Mouse (Mus musculus) embryonic facial prominence, embryonic 12.5 days (tissue): ENCODE measurements around the gene Gpatch2. TPM values are rescaled to one million over a fixed set of nuclear protein-coding genes. Genes with fewer than 3 reads are reported as not detected.
A peak's percentile ranks its signal among the peaks of the same experiment; 100 is the strongest.

Experiments
- ATAC-seq: fragments of 200-750 bp; cut with Nextera tagmentation; 2 replicates; pipeline ENCODE4 v1.8.0; 2017; ENCODE audit not compliant: insufficient number of reproducible peaks, insufficient read depth, low FRiP score, low TSS enrichment
- H3K27ac ChIP-seq: fragments of 300-500 bp; sonication (generic); 2 replicates; pipeline ENCODE4 v1.5.1; 2016; ENCODE audit warnings: mild to moderate bottlenecking
- H3K27me3 ChIP-seq: fragments of 300-500 bp; sonication (generic); 2 replicates; pipeline ENCODE4 v1.6.1; 2016; ENCODE audit warnings: mild to moderate bottlenecking, moderate library complexity
- H3K36me3 ChIP-seq: fragments of 300-500 bp; sonication (generic); 2 replicates; pipeline ENCODE4 v1.6.1; 2016; ENCODE audit warnings: mild to moderate bottlenecking
- H3K4me1 ChIP-seq: fragments of 300-500 bp; sonication (generic); 2 replicates; pipeline ENCODE4 v1.6.1; 2016
- H3K4me2 ChIP-seq: fragments of 300-500 bp; sonication (generic); replicated peaks from 2 replicates; pipeline ENCODE4 v1.6.1; 2016; ENCODE audit warnings: mild to moderate bottlenecking, moderate library complexity
- H3K4me3 ChIP-seq: fragments of 300-500 bp; sonication (generic); 2 replicates; pipeline ENCODE4 v1.5.1; 2016; ENCODE audit warnings: mild to moderate bottlenecking
- H3K9ac ChIP-seq: fragments of 300-500 bp; sonication (generic); 2 replicates; pipeline ENCODE4 v1.6.1; 2016; ENCODE audit warnings: mild to moderate bottlenecking, moderate library complexity
- H3K9me3 ChIP-seq: fragments of 300-500 bp; sonication (generic); 2 replicates; pipeline ENCODE4 v1.6.1; 2016; ENCODE audit warnings: mild to moderate bottlenecking, moderate library complexity
- WGBS: fragments of 180-500 bp; shearing (Covaris S2); methylation state at CpG from one replicate; pipeline ENCODE4 v1.1.7; 2016; 5-methylcytosine and 5-hydroxymethylcytosine counted together
- polyA plus RNA-seq: library from polyadenylated mRNA; unstranded; fragments of >200 nt; fragmentation: Nextera tagmentation; extraction: Ambion mirVana; gene quantifications from 2 replicates; pipeline ENCODE4 v1.2.1, GENCODE M21; 2016

The Gpatch2 gene
- 26.2 and 29.1 TPM in 2 replicates for polyA plus RNA-seq

DNA sequence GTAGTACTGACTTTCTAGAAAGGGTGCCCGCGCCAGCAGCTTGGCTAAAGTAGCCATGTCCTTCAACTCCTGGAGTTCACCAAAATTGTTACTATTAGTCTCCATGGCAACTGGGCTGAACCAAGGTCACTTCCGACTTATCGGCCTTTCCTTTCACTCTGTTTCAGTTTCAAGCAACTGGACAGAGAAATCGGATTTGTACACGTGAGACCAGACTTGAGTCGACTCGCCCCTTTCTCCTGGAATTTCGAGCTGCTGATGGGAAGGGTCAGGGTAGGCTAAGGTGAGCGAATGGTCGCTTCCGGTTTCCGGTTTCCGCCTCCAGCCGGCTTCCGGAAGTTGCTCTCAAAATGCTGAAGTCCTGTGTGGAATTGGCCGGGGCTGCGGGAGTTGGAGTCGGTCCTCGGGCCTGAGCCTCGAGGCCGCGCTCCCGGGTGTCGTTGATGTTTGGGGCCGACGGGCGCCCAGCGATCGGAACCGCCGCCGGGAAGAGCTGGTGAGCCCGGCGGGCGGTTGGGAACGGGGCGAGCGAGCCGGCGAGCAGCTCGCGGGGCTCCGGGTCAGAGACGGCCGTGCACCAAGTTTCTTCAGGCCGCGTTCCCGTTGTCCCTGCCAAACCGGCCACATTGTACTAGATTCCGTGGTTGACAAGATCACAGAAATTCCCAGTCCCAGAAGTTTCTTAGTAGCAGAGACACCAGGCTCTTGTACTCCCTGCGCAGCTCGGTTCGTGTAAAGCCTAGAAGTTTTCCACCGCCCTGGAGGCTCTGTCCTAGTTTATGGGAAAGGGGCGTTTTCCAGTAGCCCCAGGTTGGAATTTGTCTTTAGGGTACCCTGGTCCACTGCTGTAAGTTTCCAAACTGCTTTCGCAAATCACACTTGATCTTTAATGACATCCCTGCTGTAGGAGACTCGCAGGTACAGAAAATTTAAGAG lies at the start of gene Gpatch2, which contains the start of gene Spata17:
Gpatch2 (plus strand) TSS at position 328 of the 936 bp plus-strand sequence.
Spata17 (minus strand) TSS at position 285 of the 936 bp plus-strand sequence.
- H3K4me3 ChIP-seq, result peak within 1 kb of the TSS; percentile 85
- under 1% methylated on average over 58 of the region's 58 CpGs for whole genome bisulfite sequencing
- peak; percentile 77; the same call in 1 of the 2 replicates for ATAC-seq
- H3K36me3 ChIP-seq, result no peaks in the 10 kb centered on the region
- peak within 1 kb of the TSS; percentile 86 for H3K9ac ChIP-seq
- no peaks in the 10 kb centered on the region for H3K9me3 ChIP-seq
- peak within 1 kb of the TSS; percentile 81 for H3K27ac ChIP-seq
- H3K4me2 ChIP-seq, result peak within 1 kb of the TSS; percentile 81
- peaks cover 3% of the 10 kb centered on the region; the same call in 1 of the 2 replicates for H3K4me1 ChIP-seq
- H3K27me3 ChIP-seq, result no peaks in the 10 kb centered on the region

DNA sequence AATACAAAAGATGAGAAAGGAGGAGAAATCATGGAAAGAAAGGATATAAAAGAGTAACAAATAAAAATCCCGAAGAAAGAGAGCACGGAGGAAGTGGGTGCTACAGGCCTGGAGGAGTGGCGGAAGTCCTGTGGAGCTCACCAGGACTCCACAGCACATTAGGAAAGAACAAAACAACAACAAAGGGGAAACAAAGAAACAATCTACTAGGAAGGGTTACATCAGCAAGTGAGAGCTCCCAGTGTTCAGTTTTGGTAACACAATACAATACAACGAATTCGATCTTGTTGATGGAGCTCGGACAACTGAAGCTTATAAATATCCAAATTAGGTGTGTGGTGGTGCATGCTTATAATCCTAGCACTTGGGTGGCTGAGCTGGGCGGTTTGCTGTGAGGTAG lies 45.7 kb upstream of the Gpatch2 start:
- Histone ChIP-seq H3K4me2 (no peak overlapping the region), H3K36me3 (no peaks in the 10 kb centered on the region), H3K4me1 (no peaks in the 10 kb centered on the region), H3K27me3 (no peaks in the 10 kb centered on the region), H3K9me3 (no peaks in the 10 kb centered on the region), H3K4me3 (no peak overlapping the region), H3K27ac (no peak overlapping the region), H3K9ac (no peak overlapping the region)
- WGBS, result 70% methylated on average over 7 of the region's 7 CpGs
- no peak for ATAC-seq

DNA sequence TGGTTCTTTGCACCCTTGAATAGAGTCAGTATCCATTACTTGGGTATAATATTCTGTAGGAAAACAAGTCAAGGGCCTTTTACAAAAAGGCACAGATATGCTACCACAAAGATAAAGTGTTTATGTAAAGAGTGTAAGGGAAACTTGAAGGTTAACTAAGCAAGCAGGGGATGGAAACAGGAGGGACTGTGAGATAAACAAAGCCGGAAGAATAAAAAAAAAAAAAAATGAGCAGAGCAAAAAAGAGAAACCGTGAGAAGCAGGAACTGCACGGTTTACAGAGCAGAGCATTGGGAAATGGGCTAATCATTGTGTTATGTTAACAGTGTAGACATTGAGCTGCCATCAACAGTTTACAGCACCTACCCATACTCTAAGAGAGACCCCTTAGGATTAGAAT lies 44.9 kb upstream of the Gpatch2 start:
- 72% methylated on average over 3 of the region's 3 CpGs for WGBS

DNA sequence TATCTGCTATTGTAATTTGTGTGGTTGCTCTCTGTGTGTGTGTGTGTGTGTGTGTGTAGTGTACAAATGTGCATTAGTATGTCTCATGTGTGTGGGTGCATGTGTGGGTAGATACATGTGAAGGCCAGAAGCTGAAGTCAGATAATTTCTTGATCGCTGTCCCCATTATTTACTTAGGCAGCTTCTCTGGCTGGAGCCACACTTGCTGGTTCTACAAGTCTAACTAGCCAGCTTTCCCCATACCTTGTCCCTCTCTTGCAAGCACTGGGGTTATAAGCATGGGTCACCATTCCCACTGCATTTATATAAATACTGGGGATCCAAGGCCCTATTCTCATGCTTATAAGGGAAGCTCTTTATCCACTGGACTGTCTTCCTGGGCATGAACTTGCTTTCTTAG lies 39.3 kb upstream of the Gpatch2 start:
- Histone ChIP-seq H3K4me2 (no peak overlapping the region), H3K9ac (no peak overlapping the region), H3K27ac (no peak overlapping the region), H3K4me1 (no peaks in the 10 kb centered on the region), H3K27me3 (no peaks in the 10 kb centered on the region), H3K4me3 (no peak overlapping the region), H3K36me3 (no peaks in the 10 kb centered on the region), H3K9me3 (no peaks in the 10 kb centered on the region)
- no peak for ATAC-seq
- WGBS, result 100% methylated on average over 1 of the region's 1 CpGs

More for the DNA sequence above, 44.9 kb upstream of the Gpatch2 start:
- no peaks in the 10 kb centered on the region for H3K27me3 ChIP-seq
- no peak overlapping the region for H3K27ac ChIP-seq
- no peaks in the 10 kb centered on the region for H3K9me3 ChIP-seq
- H3K9ac ChIP-seq, result no peak overlapping the region
- H3K4me3 ChIP-seq, result no peak overlapping the region
- no peak overlapping the region for H3K4me2 ChIP-seq
- H3K36me3 ChIP-seq, result no peaks in the 10 kb centered on the region
- no peaks in the 10 kb centered on the region for H3K4me1 ChIP-seq
- no peak for ATAC-seq

DNA sequence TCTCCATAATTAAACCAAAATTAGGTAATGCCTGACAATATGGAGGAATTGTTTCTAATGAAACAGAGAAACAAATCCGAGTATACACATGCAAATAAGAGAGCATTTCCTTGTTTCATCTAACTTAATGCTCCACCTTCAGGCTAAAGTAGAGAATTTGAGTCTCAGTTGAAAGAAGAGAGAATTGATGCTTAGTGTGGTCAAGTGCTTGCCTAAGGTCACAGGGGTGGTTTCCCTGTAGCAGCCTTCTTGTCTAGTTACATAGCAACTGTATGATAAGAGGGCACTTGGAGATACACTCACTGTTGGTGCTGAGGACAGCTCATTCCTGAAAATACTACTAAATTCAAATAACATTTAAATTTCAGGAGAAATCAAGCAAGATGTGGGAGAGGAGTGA lies 36.8 kb upstream of the Gpatch2 start:
- Histone ChIP-seq H3K4me2 (no peak overlapping the region), H3K9ac (no peak overlapping the region), H3K36me3 (no peaks in the 10 kb centered on the region), H3K27me3 (no peaks in the 10 kb centered on the region), H3K4me3 (no peak overlapping the region), H3K9me3 (no peaks in the 10 kb centered on the region), H3K4me1 (no peaks in the 10 kb centered on the region), H3K27ac (no peak overlapping the region)
- WGBS, result 66% methylated on average over 1 of the region's 1 CpGs
- no peak for ATAC-seq

DNA sequence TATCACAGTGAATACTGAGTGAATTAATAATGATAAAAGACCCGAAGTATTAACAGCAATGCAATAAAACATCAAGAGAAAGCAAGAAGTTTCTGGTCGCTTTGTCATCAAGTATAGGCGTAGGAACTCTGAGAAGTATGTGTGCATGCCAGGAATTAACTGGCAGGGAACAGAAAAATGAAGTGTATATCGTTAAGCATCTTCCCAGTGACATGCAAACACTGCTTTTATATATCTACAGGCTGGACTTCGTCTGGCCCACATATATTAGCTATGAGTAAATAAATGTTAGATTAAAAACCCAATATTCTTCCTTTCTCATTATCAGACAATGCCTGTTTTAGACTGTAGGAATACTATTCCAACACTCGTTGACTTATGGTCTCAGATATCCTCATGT lies 9.8 kb upstream of the Gpatch2 start:
- H3K9me3 ChIP-seq, result no peaks in the 10 kb centered on the region
- no peak overlapping the region for H3K4me2 ChIP-seq
- H3K4me3 ChIP-seq, result no peak overlapping the region
- H3K9ac ChIP-seq, result no peak overlapping the region
- no peaks in the 10 kb centered on the region for H3K4me1 ChIP-seq
- WGBS, result 82% methylated on average over 6 of the region's 6 CpGs
- H3K27ac ChIP-seq, result no peak overlapping the region
- no peak for ATAC-seq
- no peaks in the 10 kb centered on the region for H3K27me3 ChIP-seq
- H3K36me3 ChIP-seq, result no peaks in the 10 kb centered on the region

DNA sequence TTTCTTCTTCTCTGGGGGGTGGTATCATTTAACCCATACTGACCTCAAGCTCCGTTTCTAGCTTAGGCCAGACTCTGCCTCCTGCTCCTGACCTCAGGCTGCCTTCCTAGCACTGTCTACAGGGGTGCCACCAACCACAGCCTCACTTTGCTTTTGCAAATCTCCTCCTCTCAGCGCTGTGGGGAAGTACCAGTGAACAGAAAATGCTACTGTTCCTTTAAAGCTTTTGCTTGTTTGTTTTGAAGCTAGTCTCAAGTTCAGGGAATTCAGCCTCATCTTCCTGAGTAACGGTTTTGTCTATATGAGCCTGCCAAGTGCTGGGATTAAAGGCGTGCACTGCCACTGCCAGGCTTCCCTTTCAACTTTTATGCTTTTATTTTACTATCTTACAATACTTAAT lies 5.8 kb upstream of the Gpatch2 start:
- Histone ChIP-seq H3K27ac (no peak overlapping the region), H3K36me3 (no peaks in the 10 kb centered on the region), H3K9me3 (no peaks in the 10 kb centered on the region), H3K4me3 (no peak overlapping the region), H3K9ac (no peak overlapping the region), H3K4me1 (no peaks in the 10 kb centered on the region), H3K4me2 (no peak overlapping the region), H3K27me3 (no peaks in the 10 kb centered on the region)
- WGBS, result 51% methylated on average over 4 of the region's 4 CpGs
- no peak for ATAC-seq

DNA sequence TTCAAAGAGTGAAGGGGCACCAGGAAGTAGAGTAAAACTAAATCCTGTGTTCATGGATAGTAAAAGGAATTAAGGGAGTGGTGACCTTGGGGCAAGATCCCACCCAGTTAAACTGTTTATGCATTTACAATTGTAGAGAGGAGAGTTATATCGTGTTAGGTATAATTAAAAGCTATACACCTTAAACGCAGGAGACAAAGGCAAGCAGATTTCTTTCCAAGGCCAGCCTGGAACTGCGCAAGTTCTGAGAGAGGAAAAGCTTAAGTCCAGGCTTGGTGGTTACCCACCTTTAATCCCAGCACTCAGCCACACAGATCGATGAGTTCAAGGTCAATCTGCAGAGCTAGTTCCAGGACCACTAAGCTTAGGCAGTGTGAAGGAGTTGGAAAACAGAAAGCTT lies 4.6 kb upstream of the Gpatch2 start:
- Histone ChIP-seq H3K4me1 (no peaks in the 10 kb centered on the region), H3K27ac (no peak overlapping the region), H3K9me3 (no peaks in the 10 kb centered on the region), H3K27me3 (no peaks in the 10 kb centered on the region), H3K4me3 (no peak overlapping the region), H3K36me3 (no peaks in the 10 kb centered on the region), H3K4me2 (no peak overlapping the region), H3K9ac (no peak overlapping the region)
- 82% methylated on average over 4 of the region's 4 CpGs for WGBS
- no peak for ATAC-seq

DNA sequence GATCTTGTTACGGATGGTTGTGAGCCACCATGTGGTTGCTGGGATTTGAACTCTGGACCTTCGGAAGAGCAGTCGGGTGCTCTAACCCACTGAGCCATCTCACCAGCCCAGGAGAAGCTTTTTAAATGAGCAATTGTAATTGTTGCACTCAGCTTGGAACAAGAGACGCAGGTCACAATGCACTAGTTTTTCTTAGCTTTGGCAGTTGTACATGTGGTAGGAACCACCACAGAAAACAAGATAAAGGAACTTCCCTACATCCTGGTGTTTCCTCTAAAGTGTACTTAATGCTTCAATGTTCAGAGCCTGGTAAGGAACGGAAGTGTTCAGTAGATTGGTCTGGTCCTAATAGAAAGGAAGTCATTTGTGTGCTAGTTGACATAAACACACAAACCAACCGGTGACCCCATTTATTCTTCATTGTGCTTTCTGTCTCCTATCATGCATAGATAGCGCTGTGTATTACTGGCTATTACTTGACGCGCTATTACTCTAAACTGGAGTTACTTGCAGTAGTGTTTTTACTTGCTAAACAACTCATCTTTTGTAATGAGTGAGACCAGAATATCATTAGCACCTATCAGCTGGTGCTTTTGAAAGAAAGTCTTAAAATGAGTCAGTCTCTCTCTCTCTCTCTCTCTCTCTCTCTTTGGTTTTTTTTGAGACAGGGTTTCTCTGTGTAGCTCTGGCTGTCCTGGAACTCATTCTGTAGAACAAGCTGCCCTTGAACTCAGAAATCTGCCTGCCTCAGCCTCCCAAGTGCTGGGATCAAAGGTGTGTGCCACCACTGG lies 1.5 kb downstream of the Gpatch2 start:
- no peak overlapping the region for H3K4me3 ChIP-seq
- H3K27ac ChIP-seq, result no peak overlapping the region
- H3K9me3 ChIP-seq, result no peaks in the 10 kb centered on the region
- no peak overlapping the region for H3K4me2 ChIP-seq
- H3K4me1 ChIP-seq, result peaks cover 3% of the 10 kb centered on the region; the same call in 1 of the 2 replicates
- no peak for ATAC-seq
- no peaks in the 10 kb centered on the region for H3K36me3 ChIP-seq
- H3K9ac ChIP-seq, result no peak overlapping the region
- H3K27me3 ChIP-seq, result no peaks in the 10 kb centered on the region
- 92% methylated on average over 9 of the region's 9 CpGs for WGBS

DNA sequence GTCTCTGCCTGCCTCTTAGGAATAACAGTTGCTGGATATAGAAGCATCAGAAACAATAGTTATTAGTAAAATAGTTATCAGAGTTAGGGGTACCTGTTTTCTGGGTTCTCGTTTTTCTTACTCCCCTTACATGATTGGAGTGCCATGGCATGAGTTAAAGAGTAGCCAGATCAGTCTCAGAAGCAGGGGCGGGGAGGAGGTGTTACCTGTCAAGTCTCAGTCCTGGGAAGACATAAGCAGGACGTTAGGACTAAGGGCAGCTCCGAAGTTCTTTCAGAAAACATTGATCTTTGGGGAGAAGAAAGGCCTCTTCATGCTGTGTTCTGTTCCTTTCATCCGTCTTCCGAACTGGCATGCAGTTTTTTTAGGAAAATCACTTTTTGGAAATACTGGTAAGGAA lies 5.4 kb downstream of the Gpatch2 start:
- H3K9me3 ChIP-seq, result no peaks in the 10 kb centered on the region
- no peak overlapping the region for H3K4me3 ChIP-seq
- no peak overlapping the region for H3K27ac ChIP-seq
- ATAC-seq, result no peak
- no peak overlapping the region for H3K4me2 ChIP-seq
- no peaks in the 10 kb centered on the region for H3K27me3 ChIP-seq
- 0 out of 2 replicates have a peak, but pooled peaks cover 1% of the 10 kb centered on the region for H3K36me3 ChIP-seq
- WGBS, result 80% methylated on average over 6 of the region's 6 CpGs
- no peak overlapping the region for H3K9ac ChIP-seq
- peaks cover 3% of the 10 kb centered on the region; the same call in 1 of the 2 replicates for H3K4me1 ChIP-seq

DNA sequence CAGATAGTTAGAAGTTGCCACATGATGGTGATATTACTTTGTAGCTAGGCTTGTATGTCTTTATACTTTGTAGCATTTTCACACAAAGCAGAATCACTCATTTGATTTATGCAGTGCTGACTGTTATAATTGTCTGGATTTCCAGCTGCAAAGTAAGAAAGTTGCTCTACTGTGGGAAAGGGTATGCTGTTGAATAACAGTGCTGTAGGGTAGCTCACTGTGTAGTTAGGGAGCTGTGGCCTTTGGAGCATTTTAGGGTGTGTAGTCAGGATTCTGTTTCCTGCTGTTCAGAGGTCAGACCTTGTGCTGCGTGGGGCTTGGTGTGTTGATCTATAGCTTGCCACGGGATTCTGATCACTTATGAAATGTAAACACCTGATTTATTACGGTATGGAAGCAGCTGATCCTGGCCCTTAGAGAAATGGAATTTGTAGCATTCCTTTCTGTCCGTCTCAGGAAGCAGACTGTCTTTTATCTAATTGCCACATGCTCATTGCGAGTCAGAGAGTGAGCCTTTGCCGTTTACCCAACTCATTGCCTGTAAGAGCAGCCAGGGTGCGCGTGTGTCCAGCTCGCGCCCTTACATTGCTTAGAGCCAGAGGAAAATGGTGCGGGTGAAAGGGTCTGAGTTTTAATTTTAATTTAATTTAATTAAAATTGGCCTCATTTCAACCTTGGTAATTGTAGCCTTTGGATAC lies 11.2 kb downstream of the Gpatch2 start:
- WGBS, result 76% methylated on average over 11 of the region's 11 CpGs
- H3K4me2 ChIP-seq, result no peak overlapping the region
- H3K4me1 ChIP-seq, result 0 out of 2 replicates have a peak, but pooled peaks cover 5% of the 10 kb centered on the region
- H3K9me3 ChIP-seq, result no peaks in the 10 kb centered on the region
- H3K27me3 ChIP-seq, result no peaks in the 10 kb centered on the region
- H3K4me3 ChIP-seq, result no peak overlapping the region
- no peak overlapping the region for H3K9ac ChIP-seq
- peak overlapping the region; percentile 31; the same call in 1 of the 2 replicates for H3K27ac ChIP-seq
- no peak for ATAC-seq
- 0 out of 2 replicates have a peak, but pooled peaks cover 16% of the 10 kb centered on the region for H3K36me3 ChIP-seq
